Mouse (Mus musculus): ENCODE measurements at regions not wholly inside any gene's neighbourhood (a gene's known extent, or its start where the extent isn't known, plus 50 kb on each side); places are given as distances from the start of the nearest gene placed in this dataset.
A peak's percentile ranks its signal among the peaks of the same experiment; 100 is the strongest.
"Not testable (repeated sequence)": the region's sequence is repeated elsewhere in the genome, so short reads cannot be mapped to it uniquely, and the experiment has no call there.

- H3K4me3 ChIP-seq, result no peak overlapping the region
These were observed 67.8 kb downstream of the 4933415F23Rik start for GRCm38 (mm10) chr1:23034271-23034670.

GRCm38 (mm10) chr1:23023536-23023935 lies 78.5 kb downstream of the 4933415F23Rik start:
- H3K4me1 ChIP-seq, result no peaks in the 10 kb centered on the region
- H3K9me3 ChIP-seq, result no peaks in the 10 kb centered on the region
- no peak overlapping the region for H3K27ac ChIP-seq (replicated peaks)
- no peak overlapping the region for H3K9ac ChIP-seq (replicated peaks)
- H3K4me3 ChIP-seq, result no peak overlapping the region
- H3K4me2 ChIP-seq (replicated peaks), result no peak overlapping the region
- 89% methylated on average over 3 of the region's 3 CpGs for WGBS
- no peaks in the 10 kb centered on the region for H3K27me3 ChIP-seq
- H3K36me3 ChIP-seq, result no peaks in the 10 kb centered on the region
- ATAC-seq (replicated peaks), result no peak

More at GRCm38 (mm10) chr1:23034271-23034670, 67.8 kb downstream of the 4933415F23Rik start:
- H3K4me1 ChIP-seq, result no peaks in the 10 kb centered on the region
- H3K27ac ChIP-seq (replicated peaks), result no peak overlapping the region
- ATAC-seq (replicated peaks), result no peak
- H3K9me3 ChIP-seq, result no peaks in the 10 kb centered on the region
- no peaks in the 10 kb centered on the region for H3K36me3 ChIP-seq
- H3K4me2 ChIP-seq (replicated peaks), result no peak overlapping the region
- no peak overlapping the region for H3K9ac ChIP-seq (replicated peaks)
- WGBS, result 73% methylated on average over 3 of the region's 3 CpGs
- no peaks in the 10 kb centered on the region for H3K27me3 ChIP-seq

- ATAC-seq (replicated peaks), result no peak
- Histone ChIP-seq H3K9ac (replicated peaks) (no peak overlapping the region), H3K27me3 (no peaks in the 10 kb centered on the region), H3K27ac (replicated peaks) (no peak overlapping the region), H3K4me2 (replicated peaks) (no peak overlapping the region), H3K4me1 (0 out of 2 replicates have a peak, but pooled peaks cover 2% of the 10 kb centered on the region), H3K36me3 (no peaks in the 10 kb centered on the region), H3K9me3 (no peaks in the 10 kb centered on the region), H3K4me3 (no peak overlapping the region)
- WGBS, result 73% methylated on average over 5 of the region's 5 CpGs
These were observed 94.1 kb downstream of the 4933415F23Rik start for GRCm38 (mm10) chr1:23007784-23008490.

GRCm38 (mm10) chr1:23004882-23005281 lies 97.2 kb downstream of the 4933415F23Rik start:
- H3K36me3 ChIP-seq, result no peaks in the 10 kb centered on the region
- ATAC-seq (replicated peaks), result peak; percentile 82
- H3K4me1 ChIP-seq, result 0 out of 2 replicates have a peak, but pooled peaks cover 2% of the 10 kb centered on the region
- H3K4me3 ChIP-seq, result no peak overlapping the region
- H3K9ac ChIP-seq (replicated peaks), result no peak overlapping the region
- no peak overlapping the region for H3K4me2 ChIP-seq (replicated peaks)
- no peaks in the 10 kb centered on the region for H3K27me3 ChIP-seq
- H3K9me3 ChIP-seq, result no peaks in the 10 kb centered on the region
- WGBS, result 60% methylated on average over 5 of the region's 5 CpGs
- no peak overlapping the region for H3K27ac ChIP-seq (replicated peaks)

- Histone ChIP-seq H3K9ac (replicated peaks) (no peak overlapping the region), H3K4me2 (replicated peaks) (no peak overlapping the region), H3K4me3 (no peak overlapping the region), H3K27ac (replicated peaks) (no peak overlapping the region), H3K36me3 (no peaks in the 10 kb centered on the region), H3K27me3 (no peaks in the 10 kb centered on the region), H3K9me3 (no peaks in the 10 kb centered on the region), H3K4me1 (no peaks in the 10 kb centered on the region)
- ATAC-seq (replicated peaks), result no peak
- WGBS, result 80% methylated on average over 2 of the region's 2 CpGs
These were observed 105.4 kb downstream of the 4933415F23Rik start for GRCm38 (mm10) chr1:22996665-22997064.

GRCm38 (mm10) chr1:22989521-22990221 lies 112.4 kb downstream of the 4933415F23Rik start:
- Histone ChIP-seq H3K27me3 (no peaks in the 10 kb centered on the region), H3K4me3 (no peak overlapping the region), H3K9ac (replicated peaks) (no peak overlapping the region), H3K27ac (replicated peaks) (no peak overlapping the region), H3K9me3 (no peaks in the 10 kb centered on the region), H3K4me1 (no peaks in the 10 kb centered on the region), H3K36me3 (no peaks in the 10 kb centered on the region), H3K4me2 (replicated peaks) (no peak overlapping the region)
- ATAC-seq (replicated peaks), result no peak
- 70% methylated on average over 7 of the region's 7 CpGs for WGBS

- Histone ChIP-seq H3K4me2 (replicated peaks) (no peak overlapping the region), H3K4me3 (no peak overlapping the region), H3K4me1 (no peaks in the 10 kb centered on the region), H3K27ac (replicated peaks) (no peak overlapping the region), H3K9me3 (no peaks in the 10 kb centered on the region), H3K36me3 (no peaks in the 10 kb centered on the region), H3K9ac (replicated peaks) (no peak overlapping the region), H3K27me3 (no peaks in the 10 kb centered on the region)
- ATAC-seq (replicated peaks), result no peak
- WGBS, result 38% methylated on average over 2 of the region's 2 CpGs
These were observed 114.5 kb downstream of the 4933415F23Rik start for GRCm38 (mm10) chr1:22987521-22987920.

GRCm38 (mm10) chr1:22984276-22984675 lies 117.8 kb downstream of the 4933415F23Rik start:
- not testable (repeated sequence) for H3K4me1 ChIP-seq; H3K36me3 ChIP-seq; ATAC-seq (replicated peaks); H3K9me3 ChIP-seq; H3K27ac ChIP-seq (replicated peaks); H3K27me3 ChIP-seq; H3K4me2 ChIP-seq (replicated peaks); H3K9ac ChIP-seq (replicated peaks); H3K4me3 ChIP-seq

- Histone ChIP-seq H3K4me2 (replicated peaks) (no peak overlapping the region), H3K9me3 (no peaks in the 10 kb centered on the region), H3K4me1 (no peaks in the 10 kb centered on the region), H3K9ac (replicated peaks) (no peak overlapping the region), H3K27ac (replicated peaks) (no peak overlapping the region), H3K4me3 (no peak overlapping the region), H3K36me3 (no peaks in the 10 kb centered on the region), H3K27me3 (no peaks in the 10 kb centered on the region)
- WGBS, result 74% methylated on average over 4 of the region's 4 CpGs
- no peak for ATAC-seq (replicated peaks)
These were observed 127.1 kb downstream of the 4933415F23Rik start for GRCm38 (mm10) chr1:22974917-22975316.

GRCm38 (mm10) chr1:22943995-22944394 lies 138.2 kb upstream of the Rims1 start:
- Histone ChIP-seq H3K4me1 (no peaks in the 10 kb centered on the region), H3K9ac (replicated peaks) (no peak overlapping the region), H3K4me2 (replicated peaks) (no peak overlapping the region), H3K36me3 (no peaks in the 10 kb centered on the region), H3K27ac (replicated peaks) (no peak overlapping the region), H3K27me3 (no peaks in the 10 kb centered on the region), H3K4me3 (no peak overlapping the region), H3K9me3 (no peaks in the 10 kb centered on the region)
- 24% methylated on average over 1 of the region's 1 CpGs for WGBS
- ATAC-seq (replicated peaks), result no peak

GRCm38 (mm10) chr1:22939816-22940215 lies 134.0 kb upstream of the Rims1 start:
- 95% methylated on average over 6 of the region's 6 CpGs for WGBS
- H3K4me2 ChIP-seq (replicated peaks), result no peak overlapping the region
- ATAC-seq (replicated peaks), result no peak

GRCm38 (mm10) chr1:22931147-22931896 lies 125.5 kb upstream of the Rims1 start:
- no peak overlapping the region for H3K4me3 ChIP-seq
- no peaks in the 10 kb centered on the region for H3K27me3 ChIP-seq
- no peak for ATAC-seq (replicated peaks)
- no peaks in the 10 kb centered on the region for H3K36me3 ChIP-seq
- no peak overlapping the region for H3K27ac ChIP-seq (replicated peaks)
- H3K9me3 ChIP-seq, result no peaks in the 10 kb centered on the region
- H3K4me1 ChIP-seq, result no peaks in the 10 kb centered on the region
- H3K9ac ChIP-seq (replicated peaks), result no peak overlapping the region
- 80% methylated on average over 6 of the region's 6 CpGs for WGBS
- no peak overlapping the region for H3K4me2 ChIP-seq (replicated peaks)

More at GRCm38 (mm10) chr1:22939816-22940215, 134.0 kb upstream of the Rims1 start:
- H3K27ac ChIP-seq (replicated peaks), result no peak overlapping the region
- no peaks in the 10 kb centered on the region for H3K36me3 ChIP-seq
- H3K4me1 ChIP-seq, result no peaks in the 10 kb centered on the region
- no peak overlapping the region for H3K9ac ChIP-seq (replicated peaks)
- no peaks in the 10 kb centered on the region for H3K9me3 ChIP-seq
- H3K4me3 ChIP-seq, result no peak overlapping the region
- no peaks in the 10 kb centered on the region for H3K27me3 ChIP-seq
